Mouse (Mus musculus) lung, adult 2 months (tissue): ENCODE measurements around the gene Zc3h4. TPM values are rescaled to one million over a fixed set of nuclear protein-coding genes. Genes with fewer than 3 reads are reported as not detected.
A peak's percentile ranks its signal among the peaks of the same experiment; 100 is the strongest.

Experiments used
- DNase-seq: peaks from one replicate; pipeline ENCODE4 v3.0.0; 2022
- H3K4me1 ChIP-seq: fragments of 200-500 bp; 2 replicates; pipeline ENCODE4 v1.6.1; 2011; ENCODE audit warnings: low read length; ENCODE audit not compliant: control insufficient read depth, insufficient read depth
- H3K4me3 ChIP-seq: fragments of 200-500 bp; replicated peaks from 2 replicates; pipeline ENCODE3; 2011; ENCODE audit warnings: low read depth, mild to moderate bottlenecking, control low read depth, low read length; ENCODE audit errors: extremely low read depth
- CTCF ChIP-seq: fragments of 200-500 bp; IDR thresholded peaks from 2 replicates; pipeline ENCODE4 v1.5.1; 2011; ENCODE audit warnings: mild to moderate bottlenecking, low read length, control low read depth; ENCODE audit not compliant: insufficient read depth
- POLR2A ChIP-seq: fragments of 200-500 bp; IDR thresholded peaks from 2 replicates; pipeline ENCODE4 v1.6.1; 2011; ENCODE audit warnings: low read depth, mild to moderate bottlenecking, control low read depth, low read length, borderline replicate concordance; ENCODE audit errors: extremely low read depth
- WGBS: fragments of 180-500 bp; shearing (Covaris S2); methylation state at CpG from one replicate; pipeline ENCODE4 v1.1.7; 2018; 5-methylcytosine and 5-hydroxymethylcytosine counted together
- polyA plus RNA-seq: library from polyadenylated mRNA; depleted of rRNA; stranded (reverse); fragments of >200 nt; gene quantifications from 2 replicates; pipeline ENCODE4 v1.2.3, GENCODE M21; 2012

The Zc3h4 gene
- polyA plus RNA-seq, 1 experiment: 45.9 TPM

DNA sequence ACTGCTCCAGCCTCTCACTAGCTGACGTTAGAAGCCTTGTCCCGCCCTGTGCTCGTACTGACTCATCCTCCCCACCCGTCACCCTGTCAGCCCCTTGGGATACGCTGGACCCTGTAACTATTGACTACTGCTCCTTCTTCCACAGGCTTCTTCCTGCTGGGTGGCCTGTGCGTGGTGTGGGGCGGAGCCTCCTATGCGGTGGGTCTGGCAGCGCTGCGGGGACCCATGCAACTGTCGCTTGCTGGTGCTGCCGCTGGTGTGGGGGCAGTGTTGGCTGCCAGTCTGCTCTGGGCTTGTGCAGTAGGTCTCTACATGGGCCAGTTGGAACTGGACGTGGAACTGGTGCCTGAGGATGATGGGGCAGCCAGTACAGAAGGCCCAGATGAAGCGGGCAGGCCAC, 54.3 kb downstream of the Zc3h4 start:
- Histone ChIP-seq H3K4me3 (no peak overlapping the region), H3K4me1 (peaks cover 2% of the 10 kb centered on the region; the same call in 1 of the 2 replicates)
- no peak for DNase-seq
- 91% methylated on average over 14 of the region's 14 CpGs for WGBS
- TF ChIP-seq CTCF: no peak
- no peak for TF ChIP-seq POLR2A

DNA sequence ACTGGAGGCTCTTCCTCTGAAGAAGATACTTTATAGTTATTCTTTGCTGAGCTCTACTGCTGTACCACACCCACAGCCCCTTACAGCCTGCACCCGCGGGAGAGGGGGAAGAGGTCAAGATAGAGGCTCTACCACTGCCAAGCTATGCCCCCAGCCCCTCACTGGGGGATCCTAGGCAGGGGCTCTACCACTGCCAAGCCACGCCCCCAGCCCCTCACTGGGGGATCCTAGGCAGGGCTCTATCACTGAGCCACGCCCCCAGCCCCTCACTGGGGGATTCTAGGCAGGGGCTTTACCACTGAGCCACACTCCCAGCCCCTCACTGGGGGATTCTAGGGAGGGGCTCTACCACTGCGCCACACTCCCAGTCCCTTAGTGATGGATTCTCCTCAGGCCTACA, 55.6 kb downstream of the Zc3h4 start:
- H3K4me3 ChIP-seq: no peak overlapping the region
- WGBS: 86% methylated on average over 5 of the region's 5 CpGs
- TF ChIP-seq CTCF: no peak
- TF ChIP-seq POLR2A: no peak
- peaks cover 2% of the 10 kb centered on the region; the same call in 1 of the 2 replicates for H3K4me1 ChIP-seq
- no peak for DNase-seq

DNA sequence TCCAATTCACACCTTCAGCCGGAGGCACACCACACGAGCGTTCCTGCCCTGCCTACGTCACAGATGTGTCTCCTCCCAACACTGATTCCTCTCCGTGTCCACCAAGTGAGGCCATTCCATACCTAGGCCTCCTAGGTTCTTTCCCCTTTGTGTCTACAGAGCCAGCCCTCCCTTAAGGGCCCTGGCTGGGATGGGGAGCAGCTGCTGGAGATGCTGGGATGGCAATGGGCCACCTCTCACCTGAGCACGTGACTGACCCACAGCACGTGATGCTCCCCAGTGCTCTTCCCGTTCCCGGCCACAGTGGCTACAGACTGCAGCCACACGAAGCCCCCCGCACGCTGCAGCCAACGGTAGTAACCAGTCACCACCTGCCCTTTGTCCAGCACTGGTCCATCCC, 59.9 kb downstream of the Zc3h4 start:
- DNase-seq: no peak
- TF ChIP-seq POLR2A (no peak), CTCF (no peak)
- H3K4me3 ChIP-seq: no peak overlapping the region
- no peaks in the 10 kb centered on the region for H3K4me1 ChIP-seq
- WGBS: 53% methylated on average over 13 of the region's 13 CpGs

DNA sequence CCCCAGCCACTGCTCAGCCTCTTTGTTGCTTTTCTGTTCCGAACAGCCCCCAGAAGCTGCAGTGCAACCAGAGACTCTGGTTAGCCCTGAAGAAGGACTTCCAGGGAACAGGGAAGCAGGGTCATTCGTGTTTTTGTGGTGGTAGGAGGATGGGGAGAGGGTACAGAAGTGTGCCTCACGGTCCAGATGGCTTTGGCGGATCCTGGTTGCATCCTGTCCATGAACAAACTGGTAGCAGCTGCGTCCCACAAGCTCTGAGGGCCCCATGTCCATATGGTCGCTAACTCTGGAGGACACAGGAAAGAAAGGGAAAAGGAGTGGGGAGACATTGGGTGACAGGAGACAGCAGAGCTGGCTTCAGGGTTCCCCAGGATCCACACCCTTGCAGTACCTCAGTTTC, 60.4 kb downstream of the Zc3h4 start:
- TF ChIP-seq POLR2A (no peak), CTCF (no peak)
- 57% methylated on average over 6 of the region's 6 CpGs for WGBS
- Histone ChIP-seq H3K4me3 (no peak overlapping the region), H3K4me1 (no peaks in the 10 kb centered on the region)
- DNase-seq: no peak

DNA sequence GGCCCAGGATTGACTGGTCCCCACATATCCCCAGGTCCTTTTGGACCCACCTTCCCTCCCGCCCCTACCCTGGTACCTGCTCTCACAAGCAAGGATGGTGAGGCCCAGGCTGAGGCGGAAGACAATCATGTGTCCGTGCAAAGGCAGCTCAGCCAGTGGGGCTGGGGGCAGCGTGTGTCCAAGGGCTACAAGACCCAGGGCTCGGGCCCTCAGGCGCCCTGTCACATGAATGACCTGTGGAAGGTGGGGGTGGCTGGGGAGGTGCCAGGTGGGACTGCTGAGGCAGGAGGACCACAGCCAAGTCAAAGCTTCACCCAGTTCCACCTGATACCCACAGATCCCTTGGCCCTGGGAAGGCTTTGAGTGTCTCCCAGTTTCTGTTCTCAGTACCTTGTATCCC, 61.0 kb downstream of the Zc3h4 start:
- no peaks in the 10 kb centered on the region for H3K4me1 ChIP-seq
- DNase-seq: no peak
- H3K4me3 ChIP-seq: no peak overlapping the region
- TF ChIP-seq POLR2A (no peak), CTCF (no peak)
- 78% methylated on average over 6 of the region's 6 CpGs for WGBS

DNA sequence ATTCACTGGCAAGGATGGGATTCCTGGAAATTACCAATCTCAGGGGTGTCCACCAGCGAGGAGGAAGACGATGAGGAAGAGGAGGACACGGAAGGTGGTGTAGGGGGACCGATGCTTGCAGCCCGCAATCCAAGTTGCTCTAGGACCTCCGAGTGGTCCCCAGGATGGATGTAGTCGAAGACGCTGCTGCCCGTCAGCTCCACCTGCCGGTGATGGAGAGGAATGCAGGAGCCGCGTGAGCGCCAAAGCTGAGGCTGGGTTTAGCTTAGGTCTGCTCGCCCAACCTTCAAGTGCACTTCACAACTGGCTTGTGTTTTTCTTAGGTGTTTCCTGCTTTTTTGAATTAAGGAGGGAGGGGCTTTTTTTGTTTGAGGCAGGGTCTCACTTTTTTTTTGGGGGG, 62.5 kb downstream of the Zc3h4 start:
- TF ChIP-seq POLR2A: no peak
- peak; percentile 96 for TF ChIP-seq CTCF
- no peak overlapping the region for H3K4me3 ChIP-seq
- peak; percentile 82 for DNase-seq
- H3K4me1 ChIP-seq: no peaks in the 10 kb centered on the region
- WGBS: under 1% methylated on average over 14 of the region's 14 CpGs

DNA sequence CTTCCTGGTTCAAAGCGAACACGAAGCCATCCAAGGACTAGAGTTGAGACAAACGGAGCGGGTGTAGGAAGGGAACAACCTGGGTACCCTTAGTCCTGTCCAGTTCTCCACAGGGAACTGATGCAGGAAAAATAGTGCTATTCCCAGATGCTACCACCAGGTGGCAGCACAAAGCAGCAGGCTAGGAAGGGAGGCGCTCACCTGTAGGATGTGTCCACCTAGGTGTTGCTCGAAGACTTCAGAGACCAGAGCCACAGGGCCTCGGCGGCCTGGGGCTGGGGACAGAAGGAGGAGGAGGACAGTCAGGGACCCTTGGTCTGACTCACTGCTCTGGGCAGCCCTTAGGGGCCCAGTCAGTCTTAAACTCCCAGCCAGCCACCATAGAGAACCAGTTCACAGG, 64.5 kb downstream of the Zc3h4 start:
- TF ChIP-seq CTCF (peak; percentile 93), POLR2A (no peak)
- no peak overlapping the region for H3K4me3 ChIP-seq

DNA sequence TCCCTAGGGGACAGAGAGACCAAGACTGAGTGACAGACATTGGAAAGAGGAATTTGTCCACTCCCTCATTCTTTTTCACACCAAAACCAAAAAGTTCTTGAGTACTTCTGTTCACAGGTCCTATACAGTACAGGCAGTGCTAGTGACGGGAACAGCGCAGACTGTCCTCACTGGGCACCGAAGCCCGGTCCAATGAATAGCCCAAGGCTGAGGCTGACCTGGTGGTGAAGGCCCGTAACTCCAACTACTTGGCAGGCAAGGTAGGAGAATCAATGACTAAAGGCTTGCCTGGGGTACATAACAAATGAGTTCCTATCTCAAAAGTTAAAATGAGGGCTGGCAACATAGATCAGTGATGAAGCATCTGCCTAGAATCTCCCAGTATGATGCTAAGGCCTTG, 64.9 kb downstream of the Zc3h4 start:
- Histone ChIP-seq H3K4me3 (no peak overlapping the region), H3K4me1 (no peaks in the 10 kb centered on the region)
- TF ChIP-seq CTCF (no peak), POLR2A (no peak)
- no peak for DNase-seq
- 89% methylated on average over 5 of the region's 5 CpGs for WGBS

More for the DNA sequence above, 64.5 kb downstream of the Zc3h4 start:
- DNase-seq: peak; percentile 76
- no peaks in the 10 kb centered on the region for H3K4me1 ChIP-seq
- 6% methylated on average over 8 of the region's 8 CpGs for WGBS

DNA sequence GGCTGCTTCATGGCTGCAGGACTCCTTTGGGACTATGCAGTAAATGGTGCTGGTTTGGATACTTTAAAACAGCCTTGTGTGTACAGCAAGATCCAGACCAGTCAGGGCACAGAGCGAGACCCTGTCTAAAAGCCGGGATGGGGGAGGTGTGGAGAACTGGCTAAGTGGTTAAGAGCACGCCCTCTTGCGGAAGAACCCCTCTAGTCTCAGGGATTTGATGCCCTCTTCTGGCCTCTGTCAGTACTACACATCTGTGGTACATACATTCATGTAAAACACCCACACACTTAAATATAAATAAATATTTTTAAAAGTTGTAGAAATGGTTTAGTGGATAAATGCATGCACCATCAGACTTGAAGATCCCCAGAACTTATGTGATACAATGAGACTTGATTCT, 65.9 kb downstream of the Zc3h4 start:
- TF ChIP-seq POLR2A: no peak
- no peak for TF ChIP-seq CTCF
- Histone ChIP-seq H3K4me1 (no peaks in the 10 kb centered on the region), H3K4me3 (no peak overlapping the region)
- 61% methylated on average over 4 of the region's 4 CpGs for WGBS
- no peak for DNase-seq

DNA sequence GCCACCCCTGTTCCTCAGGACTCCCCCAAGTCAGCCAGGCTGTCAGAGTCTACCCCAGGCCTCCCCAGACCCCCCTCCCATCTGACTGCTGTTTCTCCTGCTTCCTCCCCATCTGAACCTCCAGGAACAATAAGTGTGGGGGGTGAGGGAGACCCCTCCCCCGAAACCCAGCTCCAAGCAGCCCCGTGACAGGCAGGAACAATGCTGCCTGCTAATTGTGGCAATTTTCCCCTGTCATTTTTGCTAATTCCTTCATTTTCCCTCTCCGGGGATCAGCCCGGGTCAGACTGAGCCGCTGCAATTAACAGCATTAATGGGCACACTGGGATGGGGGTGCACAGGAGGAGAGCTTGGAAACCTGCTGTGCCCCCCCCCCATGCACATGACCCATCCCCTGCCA, 67.4 kb downstream of the Zc3h4 start:
- no peaks in the 10 kb centered on the region for H3K4me1 ChIP-seq
- DNase-seq: no peak
- 36% methylated on average over 5 of the region's 5 CpGs for WGBS
- TF ChIP-seq CTCF: no peak
- no peak for TF ChIP-seq POLR2A
- no peak overlapping the region for H3K4me3 ChIP-seq
